Mouse (Mus musculus) left cerebral cortex, postnatal 4 days (tissue): ENCODE results near the gene Map4. TPM values are rescaled to one million over a fixed set of nuclear protein-coding genes. Genes with fewer than 3 reads are reported as not detected.

Source experiments
- DNase-seq: peaks from one replicate; pipeline ENCODE4 v3.0.0-alpha.2; 2022
- intact Hi-C: fragments of 180-260 bp; cut with DNase I; formaldehyde crosslinking; loops from one replicate; pipeline ENCODE4 v1.15.1; 2025
- total RNA-seq, 2 experiments: library from RNA; stranded (reverse); gene quantifications; 2 replicates each; pipeline ENCODE4 v1.2.3; 2021

Map4 gene
- total RNA-seq: 100 to 1,000 TPM; 477 to 488 TPM

DNA sequence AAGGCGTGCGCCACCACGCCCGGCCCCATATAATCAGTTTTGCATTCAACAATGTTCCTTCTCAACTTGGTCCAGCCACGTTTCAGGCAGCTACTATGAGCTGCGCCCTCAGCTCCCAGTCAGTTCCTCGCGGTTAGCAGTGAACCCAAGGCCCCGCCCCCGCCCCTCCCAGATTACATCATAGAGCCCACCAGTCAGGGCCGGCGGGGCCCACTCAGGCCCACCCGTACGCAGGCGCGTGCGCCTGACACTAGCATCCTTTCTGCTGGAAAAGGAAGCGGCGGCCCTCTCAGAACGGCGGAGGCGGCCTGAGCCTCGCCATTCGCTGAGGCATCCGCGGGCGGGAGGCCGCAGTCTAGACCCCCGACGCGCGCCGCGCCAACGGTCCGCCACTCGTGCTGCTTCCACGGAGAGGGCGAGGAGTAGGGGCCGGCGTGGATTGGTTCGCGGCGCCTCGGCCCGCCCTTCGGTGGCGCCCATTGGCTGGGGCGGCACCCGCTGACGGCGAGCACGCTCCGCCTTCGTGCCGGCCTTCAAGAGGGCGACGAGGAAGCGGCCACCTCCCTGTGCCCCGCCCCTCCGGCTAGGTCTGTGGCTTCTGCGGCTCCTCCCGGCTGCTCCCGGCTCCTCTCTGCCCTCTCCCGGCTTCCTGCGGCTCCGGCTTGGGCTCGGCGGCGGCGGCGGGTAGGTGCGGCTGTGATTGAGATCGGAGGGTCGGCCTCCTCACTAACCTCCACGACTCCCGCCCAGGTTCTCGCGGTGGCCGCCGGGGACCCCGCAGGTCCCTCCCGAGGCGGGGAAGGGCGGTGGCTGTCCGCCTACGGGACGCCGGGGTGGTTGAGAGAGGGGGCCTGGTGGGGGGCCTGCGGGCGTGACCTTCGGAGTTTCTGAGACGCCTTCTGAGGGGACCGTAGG is at the start of gene Map4:
Map4 (plus strand) TSS at position 204 of the 915 bp plus-strand sequence.
- intact Hi-C loops: loop anchor here (5.0 kb wide), 1 partner anchor 39 kb away; no protein-coding TSS in a partner anchor
- DNase-seq: peak; percentile 98

DNA sequence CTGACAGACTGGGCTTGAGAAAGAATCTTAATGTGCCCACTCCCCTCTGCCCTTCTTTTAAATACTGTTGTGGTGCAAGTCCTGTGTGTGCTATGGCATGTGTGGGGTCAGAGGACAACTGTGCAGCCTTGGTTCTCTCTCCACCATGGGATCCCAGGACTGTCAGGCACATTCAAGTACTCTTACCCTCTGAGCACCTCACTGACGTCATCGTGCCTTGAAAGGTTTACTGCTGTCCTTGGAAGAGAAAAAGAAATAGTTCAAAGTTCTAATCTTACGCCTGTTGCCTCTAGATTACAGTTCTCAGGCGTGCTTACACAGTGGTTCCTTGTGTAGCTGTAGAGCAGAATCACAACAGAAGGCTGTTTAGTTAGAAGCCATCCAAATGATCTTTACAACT is 45.0 kb upstream of the Map4 start:
- intact Hi-C loops: no loop called here
- DNase-seq: no peak

DNA sequence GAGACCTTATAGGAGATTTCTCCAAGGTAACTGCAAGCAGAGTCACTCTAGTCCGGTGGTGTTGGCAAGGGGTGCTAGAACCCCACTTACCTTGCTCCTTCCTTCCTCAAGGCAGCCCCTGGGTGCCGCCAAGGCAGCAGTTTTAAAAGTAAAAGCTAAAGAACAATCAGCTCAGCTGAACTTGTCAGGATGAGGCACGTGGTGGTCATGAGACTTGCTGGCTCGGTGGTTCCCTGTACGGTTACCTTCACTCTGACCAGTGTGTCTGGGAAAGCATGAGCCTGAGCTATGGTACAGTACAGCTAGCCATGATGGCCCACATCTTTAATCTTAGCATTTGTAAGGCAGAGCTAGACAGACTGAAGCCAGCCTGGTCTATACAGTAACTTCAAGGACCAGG is 43.9 kb upstream of the Map4 start:
- no peak for DNase-seq
- intact Hi-C loops: no loop called here

DNA sequence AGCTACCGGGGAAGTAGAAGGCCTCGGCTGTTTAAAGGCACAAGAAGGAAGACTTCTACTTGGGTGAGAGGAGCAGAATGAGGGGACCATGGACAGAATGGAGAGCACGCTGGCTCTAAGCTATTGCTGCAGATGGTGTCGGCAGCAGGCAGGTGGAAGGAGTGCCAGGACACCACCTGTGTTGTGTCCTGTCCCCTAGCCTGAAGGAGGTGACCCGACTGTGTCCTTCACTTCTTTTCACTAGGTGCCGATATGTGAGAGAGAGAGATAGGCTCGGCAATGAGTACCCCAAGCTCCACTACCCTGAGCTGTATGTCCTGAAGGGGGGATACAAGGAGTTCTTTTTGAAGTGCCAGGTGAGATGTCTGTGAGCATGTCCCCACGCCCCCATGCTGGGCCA is 39.8 kb upstream of the Map4 start:
- DNase-seq: no peak
- intact Hi-C loops: loop anchor here (5.0 to 10.0 kb wide), 3 partner anchors 41 to 181 kb away; partner anchors contain the start of gene Map4

DNA sequence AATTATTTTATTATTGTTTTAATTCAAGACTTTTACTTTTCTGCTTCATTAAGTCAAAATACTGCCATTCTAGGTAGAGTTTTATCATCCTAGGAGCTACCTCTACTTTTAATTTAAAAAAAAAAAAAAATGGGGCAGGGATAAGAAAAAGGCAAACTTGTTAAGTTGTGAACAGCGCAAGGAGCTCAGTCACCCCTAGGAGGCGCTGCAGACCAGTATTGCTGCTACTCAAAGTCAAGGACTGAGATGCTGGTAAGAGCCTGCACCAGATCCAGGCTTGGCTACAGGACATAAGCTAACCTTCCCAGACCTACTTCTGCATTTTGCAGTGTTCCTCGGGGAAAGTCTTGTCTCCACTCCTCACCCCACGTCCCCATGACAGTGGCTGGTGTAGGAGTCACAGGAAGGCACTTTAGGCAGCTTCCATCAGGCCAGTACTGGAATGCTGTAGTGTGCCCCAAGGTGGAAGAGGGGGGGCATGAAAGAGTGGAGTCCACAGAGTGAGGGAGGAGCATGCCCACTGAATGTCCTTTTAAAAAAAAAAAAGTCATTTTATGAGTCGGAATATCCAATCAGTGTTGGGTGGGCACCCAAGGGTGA is 38.5 kb upstream of the Map4 start:
- intact Hi-C loops: loop anchor here (5.0 to 10.0 kb wide), 3 partner anchors 40 to 180 kb away; partner anchors contain the start of gene Map4

DNA sequence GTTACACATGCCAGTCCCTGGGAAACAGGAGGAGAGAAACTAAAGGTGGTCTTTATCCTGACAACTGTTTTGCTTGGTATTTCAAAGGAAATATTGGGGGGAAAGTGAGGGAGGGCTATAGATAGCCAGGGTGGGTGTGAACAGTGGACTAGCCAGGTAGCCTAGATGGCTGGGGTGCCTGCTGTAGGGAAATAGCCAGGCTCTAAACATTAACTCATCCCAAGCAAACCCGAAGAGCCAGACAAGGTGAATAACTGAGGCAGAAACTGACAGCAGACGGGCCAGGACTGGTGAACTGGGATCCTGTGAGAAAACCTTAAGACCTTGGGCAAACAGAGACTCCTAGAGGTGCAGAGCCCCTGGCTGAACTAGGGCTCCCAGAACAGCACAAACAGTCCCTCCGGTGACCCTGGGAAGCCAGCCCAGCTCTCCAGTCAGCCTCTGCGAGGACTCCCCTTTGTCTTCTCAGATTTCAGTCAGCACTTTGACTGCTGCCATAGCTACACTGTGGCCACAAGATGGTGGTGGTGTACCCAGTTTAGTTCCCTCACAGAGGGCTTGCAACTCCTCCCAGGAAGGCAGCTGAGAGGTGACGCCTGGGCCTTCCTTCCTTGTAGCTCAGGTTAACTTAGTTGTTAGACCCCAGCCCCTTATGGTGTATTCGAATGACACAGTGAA is 36.7 kb upstream of the Map4 start:
- intact Hi-C loops: loop anchor here (5.0 to 10.0 kb wide), 3 partner anchors 38 to 178 kb away; partner anchors contain the start of gene Map4

More for the DNA sequence above, 38.5 kb upstream of the Map4 start:
- DNase-seq: peak; percentile 84

DNA sequence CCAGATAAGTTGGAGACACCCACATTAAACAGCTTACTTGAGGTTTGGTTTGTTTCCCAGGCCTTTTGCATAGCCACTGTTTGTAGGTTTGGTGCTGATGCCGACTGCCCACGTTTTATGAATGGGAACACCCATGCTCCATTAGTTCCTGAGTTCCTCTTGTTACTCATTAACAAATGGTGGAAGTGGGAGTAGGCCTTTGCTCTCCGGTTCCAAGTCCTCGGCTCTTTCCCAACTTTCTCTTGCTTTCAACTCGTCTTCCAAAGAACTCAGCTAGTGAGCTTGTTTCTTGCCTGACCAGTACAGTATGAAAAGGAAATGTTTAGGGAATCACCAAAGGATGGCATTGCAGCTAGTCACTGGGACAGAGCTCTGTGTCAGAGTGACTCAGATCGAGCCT is 35.7 kb upstream of the Map4 start:
- no peak for DNase-seq
- intact Hi-C loops: loop anchor here (10.0 kb wide), 1 partner anchor 89 kb away; no protein-coding TSS in a partner anchor

More for the DNA sequence above, 36.7 kb upstream of the Map4 start:
- DNase-seq: peak; percentile 73

DNA sequence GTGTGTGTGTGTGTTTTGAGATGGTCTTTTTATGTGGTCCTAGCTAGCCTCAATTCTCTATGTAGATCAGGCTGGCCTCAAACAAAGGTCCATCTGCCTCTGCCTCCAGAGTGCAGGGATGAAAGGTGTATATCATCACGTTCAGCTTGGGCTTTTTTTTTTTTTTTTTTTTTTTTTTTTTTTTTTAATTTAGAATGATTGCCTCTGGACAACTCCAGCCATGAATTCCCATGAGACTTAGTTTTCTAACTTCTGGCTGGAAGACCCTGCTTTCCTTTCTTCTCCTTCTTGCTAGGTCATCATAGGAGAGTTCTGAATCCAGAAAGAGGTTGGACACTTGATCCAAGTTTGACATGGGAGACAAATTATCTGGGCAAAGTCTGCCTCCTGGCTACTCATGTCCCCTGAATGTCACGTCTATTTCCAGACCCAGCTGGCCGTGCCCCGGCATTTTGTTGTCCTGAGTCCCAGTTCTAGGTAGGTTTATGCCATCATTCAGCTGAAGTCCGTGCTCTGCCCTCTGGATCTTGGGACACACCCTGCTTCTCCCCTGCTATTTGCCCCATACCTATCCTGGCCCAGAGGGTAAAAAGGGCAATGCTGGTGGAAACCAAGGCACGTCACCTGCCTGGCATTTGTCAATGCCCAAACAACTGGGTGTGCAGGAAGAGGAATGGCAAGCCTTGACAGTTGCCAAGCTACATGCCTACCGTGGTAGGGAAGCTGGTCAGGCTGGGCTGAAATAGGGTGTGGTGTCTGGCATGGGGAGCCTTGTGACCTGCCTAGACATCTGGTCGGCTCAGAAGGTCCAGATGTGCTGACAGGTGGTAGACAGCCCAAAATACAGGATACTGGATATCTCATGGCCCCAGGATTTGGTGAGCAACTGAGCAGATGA is 34.8 kb upstream of the Map4 start:
- no peak for DNase-seq
- intact Hi-C loops: loop anchor here (10.0 kb wide), 1 partner anchor 88 kb away; no protein-coding TSS in a partner anchor

DNA sequence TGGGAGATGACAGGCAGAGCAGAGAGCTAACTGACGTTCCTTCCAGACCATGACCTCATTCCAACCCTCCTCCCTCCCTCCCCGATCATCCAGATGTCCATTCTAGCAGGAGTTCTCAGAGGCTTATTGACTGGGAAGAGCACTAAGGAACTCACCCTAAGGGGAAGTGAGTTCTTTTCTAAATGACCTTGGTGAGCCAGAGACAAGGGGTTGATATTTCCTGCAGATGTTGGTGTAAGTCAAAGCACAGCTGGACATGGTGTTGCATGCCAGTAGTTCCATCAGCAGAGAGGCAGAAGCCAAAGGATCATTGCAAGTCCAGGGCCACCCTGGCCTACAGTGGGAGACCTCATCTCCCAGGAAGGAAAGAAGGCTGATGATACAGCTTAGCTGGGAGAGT is 33.2 kb upstream of the Map4 start:
- intact Hi-C loops: loop anchor here (10.0 kb wide), 1 partner anchor 87 kb away; no protein-coding TSS in a partner anchor
- DNase-seq: no peak

DNA sequence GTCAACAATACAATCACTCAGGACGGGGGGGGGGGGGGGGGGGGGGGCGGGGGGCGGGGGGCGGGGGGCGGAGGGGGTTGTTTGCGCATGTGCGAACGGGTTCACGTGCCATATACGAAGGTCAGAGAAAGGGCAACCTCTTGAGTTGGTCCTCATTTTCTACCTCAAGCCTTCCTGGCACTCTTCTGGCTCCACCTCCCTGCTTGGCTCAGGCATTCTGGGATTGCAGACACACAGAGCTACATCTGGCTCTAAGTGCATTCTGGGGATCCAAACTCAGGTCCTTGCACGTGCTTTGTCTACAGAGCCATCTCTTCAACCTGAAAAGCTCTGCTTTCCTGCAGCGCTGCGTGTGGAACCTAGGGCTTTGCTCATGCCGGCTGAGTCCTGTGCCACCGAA is 31.9 kb upstream of the Map4 start:
- intact Hi-C loops: loop anchor here (10.0 kb wide), 1 partner anchor 85 kb away; no protein-coding TSS in a partner anchor
- no peak for DNase-seq

DNA sequence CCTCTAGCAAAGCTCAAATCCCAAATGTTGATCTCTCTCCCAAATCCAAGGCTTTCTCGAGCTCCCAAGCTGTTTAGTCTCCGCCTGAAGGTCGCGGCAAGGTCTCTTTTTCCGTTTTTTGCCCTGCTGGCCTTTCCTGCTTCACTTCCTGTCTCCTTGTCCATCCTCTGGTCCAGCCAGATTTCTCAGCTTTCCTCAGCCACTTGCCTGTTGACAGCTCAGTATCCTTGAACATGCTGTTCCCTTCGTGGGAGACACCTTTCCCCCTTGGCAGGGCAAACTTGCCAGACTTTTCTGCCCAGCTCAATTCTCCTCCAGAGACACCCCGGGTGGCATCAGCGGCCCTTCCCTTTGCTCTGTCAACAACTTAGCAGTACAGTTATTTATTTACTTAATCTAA is 31.5 kb upstream of the Map4 start:
- DNase-seq: no peak
- intact Hi-C loops: loop anchor here (10.0 kb wide), 1 partner anchor 85 kb away; no protein-coding TSS in a partner anchor

DNA sequence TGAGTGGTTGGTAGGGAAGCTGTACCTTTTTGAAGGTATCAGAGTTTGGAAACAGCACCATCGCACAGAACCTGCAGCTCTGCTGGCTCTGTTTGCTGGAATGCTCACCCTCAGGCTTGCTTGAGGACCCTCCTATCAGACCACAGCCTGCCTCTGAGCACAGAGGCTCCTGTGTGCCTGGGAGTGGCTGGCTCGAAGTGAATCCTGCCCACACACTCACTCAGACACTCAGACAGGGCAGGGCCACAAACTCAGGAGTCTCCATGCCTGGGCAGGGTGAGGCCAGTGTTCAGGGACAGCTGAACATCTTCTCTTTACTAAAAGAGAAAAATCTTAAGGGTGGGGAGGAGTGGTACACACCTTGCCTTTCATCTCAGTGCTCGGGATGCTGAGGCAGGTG is 30.7 kb upstream of the Map4 start:
- no peak for DNase-seq
- intact Hi-C loops: no loop called here

DNA sequence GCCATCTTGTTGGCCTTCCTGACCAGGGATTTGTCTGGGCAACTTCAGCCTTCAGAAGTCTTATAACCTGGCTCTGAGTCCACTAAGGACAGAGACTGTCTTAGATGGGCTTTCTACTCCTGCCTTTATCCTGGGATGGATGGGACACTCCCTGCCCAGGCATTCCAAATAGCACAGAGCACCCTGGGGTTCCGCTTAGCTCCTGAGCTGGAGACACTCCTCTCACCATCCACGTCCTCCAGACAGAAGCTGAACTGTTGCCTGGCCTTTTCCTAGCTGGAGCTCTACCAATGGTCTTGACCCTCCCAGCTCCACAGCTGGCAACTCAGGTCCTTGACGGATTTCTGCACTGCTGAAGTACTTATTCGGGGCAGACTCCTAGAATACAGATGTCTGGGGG is 29.0 kb upstream of the Map4 start:
- DNase-seq: no peak
- intact Hi-C loops: no loop called here

DNA sequence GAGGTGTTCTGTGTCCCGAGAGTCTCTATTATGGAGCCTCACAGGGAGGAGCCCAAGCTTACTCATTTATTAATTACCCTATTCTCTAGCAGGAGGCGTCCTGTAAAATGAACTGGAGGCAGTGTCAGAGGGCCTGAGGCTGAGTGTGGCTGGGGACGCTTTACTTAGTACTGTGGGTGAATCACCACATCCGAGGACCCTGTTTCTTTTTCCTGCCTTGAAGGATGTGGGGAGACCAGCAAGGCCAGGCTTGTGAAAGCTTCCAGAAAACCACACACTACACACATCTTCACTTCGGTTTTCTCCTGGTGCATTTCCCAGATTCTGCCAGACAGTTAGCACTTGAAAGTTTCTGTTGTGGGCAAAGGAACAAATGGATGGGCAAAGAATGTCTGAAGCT is 28.5 kb upstream of the Map4 start:
- intact Hi-C loops: no loop called here
- DNase-seq: no peak

DNA sequence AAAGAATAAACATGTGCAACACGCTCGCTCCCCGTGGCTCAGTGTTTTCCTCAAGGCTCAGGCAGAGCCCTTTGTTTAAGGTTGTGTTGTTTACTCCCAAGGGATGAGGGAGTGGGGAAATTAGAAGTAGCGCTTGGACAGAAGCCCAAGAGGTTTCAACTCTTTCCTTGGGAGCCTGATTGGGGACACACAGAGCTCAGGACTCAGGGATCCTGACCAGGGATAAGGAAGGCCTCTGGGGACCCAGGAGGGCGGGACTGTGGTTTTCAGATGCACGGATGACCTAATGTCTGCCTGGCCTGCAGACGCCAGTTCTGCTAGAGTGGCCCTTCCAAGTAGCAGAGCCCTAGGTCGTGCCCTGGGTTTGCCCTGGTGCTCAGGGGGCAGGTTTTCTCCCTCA is 24.0 kb upstream of the Map4 start:
- DNase-seq: peak; percentile 19
- intact Hi-C loops: no loop called here

DNA sequence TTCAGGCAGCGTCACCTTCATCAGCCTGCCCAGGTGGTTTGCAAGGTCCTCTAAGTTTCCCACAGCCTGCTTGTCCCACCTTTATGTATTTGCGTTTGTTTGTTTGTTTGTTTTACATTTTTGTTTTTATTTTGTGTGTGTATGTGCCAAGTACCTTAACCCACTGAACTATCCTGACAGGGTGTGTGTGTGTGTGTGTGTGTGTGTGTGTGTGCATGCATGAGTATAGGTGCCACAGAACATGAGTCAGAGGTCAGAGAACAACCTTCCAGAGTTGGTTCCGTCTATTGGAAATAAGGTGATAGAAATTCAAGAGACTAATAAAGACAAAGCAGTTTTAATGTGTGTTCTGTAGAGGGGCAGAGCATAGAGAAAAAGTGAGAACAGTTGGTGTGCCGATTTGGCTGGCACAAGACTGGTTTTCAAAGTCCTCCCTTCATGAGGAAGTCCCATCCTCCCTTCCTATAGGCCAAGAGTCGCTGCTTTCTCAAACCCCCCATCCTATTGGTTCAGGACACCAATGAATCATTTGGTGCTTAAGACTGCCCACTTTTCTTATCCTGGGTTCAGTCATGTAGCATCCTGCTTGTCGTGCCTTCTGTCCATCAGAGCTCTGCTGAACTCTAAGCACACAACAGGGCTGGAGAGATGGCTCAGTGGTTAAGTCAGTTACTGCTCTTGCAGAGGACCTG is 23.3 kb upstream of the Map4 start:
- intact Hi-C loops: no loop called here
- no peak for DNase-seq

DNA sequence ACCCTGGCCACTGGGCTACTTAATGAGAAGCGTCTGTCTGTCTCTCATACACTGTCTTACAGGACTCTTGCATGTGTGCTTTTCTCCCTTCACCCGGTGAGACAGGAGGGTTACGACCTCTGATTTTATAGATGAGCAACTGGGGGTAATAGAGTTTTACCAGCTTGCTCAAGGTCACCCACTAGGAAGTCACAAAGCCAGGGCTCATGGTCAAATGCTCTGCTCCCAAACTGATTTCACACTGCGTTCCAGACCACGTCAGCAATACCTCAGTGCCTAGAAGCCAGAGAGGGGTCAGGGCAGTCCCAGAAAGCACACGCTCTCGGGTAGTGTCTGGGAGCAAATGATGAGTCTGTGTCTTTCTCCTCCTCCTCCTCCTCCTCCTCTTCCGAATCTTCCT is 22.2 kb upstream of the Map4 start:
- intact Hi-C loops: no loop called here
- DNase-seq: no peak

DNA sequence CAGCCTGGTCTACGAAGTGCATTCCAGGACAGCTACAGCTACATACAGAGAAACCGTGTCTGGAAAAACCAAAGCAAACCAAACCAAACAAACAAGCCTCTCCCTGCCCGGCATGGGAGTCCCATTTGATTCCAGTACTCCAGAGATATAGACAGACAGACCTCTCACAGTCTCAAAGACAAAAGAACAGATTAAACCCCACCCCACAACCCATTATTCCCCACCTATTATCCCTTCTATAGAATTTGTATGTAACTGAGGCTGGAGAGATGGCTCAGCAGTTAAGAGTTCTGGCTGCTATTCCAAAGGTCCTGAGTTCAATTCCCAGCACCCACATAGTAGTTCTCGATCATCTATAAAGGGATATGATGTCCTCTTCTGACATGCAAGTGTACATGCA is 21.3 kb upstream of the Map4 start:
- DNase-seq: no peak

DNA sequence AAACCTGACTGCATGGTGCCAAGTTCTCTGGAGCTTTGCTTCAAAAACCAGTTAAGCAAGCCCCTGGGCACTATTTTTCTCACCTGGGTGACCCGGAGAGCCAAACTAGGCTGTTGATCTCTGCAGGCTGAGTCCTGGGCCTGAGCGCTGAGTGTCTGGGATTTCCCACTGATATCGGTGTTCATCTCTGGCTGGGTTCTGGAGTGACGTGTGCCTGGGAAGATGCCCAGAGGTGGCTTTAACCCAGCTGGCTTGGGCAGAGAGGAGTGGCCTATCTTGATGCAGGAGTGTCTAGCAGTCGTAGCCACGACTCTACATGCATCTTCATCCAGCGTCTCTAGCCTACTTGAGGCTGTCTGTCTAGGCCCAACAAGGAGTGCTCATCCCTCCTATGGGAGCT is 19.5 kb upstream of the Map4 start:
- peak; percentile 44 for DNase-seq
- intact Hi-C loops: no loop called here

More for the DNA sequence above, 21.3 kb upstream of the Map4 start:
- intact Hi-C loops: no loop called here
